Mouse (Mus musculus) activated CD4-positive, CD25-positive, alpha-beta regulatory T cell, adult 9 weeks (primary cell): ENCODE results near the gene 4931422A03Rik. TPM values are rescaled to one million over a fixed set of nuclear protein-coding genes. Genes with fewer than 3 reads are reported as not detected.

Experiments
- polyA plus RNA-seq: library from polyadenylated mRNA; unstranded; fragments of 100-300 nt; shearing (Covaris generic); gene quantifications from one replicate; pipeline ENCODE4 v1.2.1, GENCODE M21; 2017

The 4931422A03Rik gene
- 4.7 TPM for polyA plus RNA-seq

DNA sequence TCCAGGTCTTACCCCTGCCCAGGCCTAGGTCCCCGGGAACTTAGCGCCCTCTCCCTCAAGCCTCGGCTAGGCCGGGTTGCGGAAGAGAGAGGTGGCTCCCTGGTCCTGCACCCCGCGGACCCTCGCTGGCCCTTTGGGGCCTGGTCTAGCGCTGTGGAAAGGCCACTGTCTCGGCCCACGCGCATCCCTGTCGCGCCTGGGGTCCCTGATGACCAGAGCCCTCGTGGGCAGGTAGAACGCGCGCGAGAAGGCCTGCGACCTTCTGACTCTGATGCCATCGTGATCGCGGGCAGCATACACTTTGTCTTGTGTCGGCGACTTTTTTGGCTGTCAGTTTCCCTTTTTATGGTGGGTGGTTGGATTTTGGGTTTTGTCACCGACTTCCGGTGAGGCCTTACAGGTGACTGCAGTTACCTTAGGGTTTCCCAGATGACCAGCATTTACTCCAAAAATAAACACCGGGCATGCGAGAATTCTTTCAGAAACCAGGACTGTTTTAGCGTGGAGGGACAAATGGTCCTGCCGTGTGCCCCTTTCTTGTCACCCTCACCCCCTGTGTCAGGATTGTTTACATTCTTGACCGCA, at the start of gene 4931422A03Rik:
TSS of gene 4931422A03Rik (minus strand) at position 223 of the 585 bp plus-strand sequence.

DNA sequence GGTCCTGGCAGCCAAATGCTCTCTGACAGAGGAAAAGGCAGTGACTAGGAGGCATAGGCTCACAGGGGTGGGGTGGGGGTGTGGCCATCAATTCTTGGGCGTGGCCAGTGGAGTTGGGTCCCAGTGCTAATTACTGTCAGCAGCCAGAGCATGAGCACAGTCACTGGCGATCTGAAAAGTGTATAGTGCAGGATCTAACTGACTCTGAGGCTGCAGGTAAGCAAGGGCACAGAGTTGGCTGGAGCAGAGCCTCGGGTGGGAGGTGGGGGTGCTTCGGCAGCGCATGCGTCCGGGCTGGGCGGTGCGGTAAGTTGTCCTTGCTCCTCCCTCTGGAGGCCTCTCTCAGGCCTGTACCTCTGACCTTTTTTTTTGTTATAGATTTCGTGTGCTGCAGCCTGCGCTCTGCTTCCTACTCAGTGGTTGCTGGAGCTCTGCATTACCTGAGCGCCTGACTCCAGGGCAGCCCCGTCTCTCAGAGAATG, 41.6 kb upstream of the 4931422A03Rik start, which contains the start of gene Cd59b:
TSS of gene Cd59b (plus strand) at position 146 of the 482 bp plus-strand sequence.

DNA sequence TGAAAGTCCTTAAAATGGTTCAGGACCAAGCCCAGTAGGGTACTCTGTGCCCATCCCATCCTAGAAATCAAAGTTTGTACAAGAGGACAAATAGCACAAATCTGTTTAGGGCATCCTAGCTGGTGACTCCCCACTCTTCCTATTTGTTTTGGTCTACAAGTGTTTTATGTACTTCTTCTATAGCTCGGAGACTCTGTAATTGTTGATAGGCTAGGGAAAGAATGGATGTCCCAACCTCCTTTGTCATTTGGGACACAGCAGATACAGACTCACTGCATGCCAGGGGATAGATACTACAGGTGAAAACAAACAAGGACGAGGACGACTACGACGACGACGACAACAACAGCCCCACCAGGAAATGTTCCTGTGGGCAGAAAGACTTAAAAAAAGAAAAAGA, 40.3 kb upstream of the 4931422A03Rik start, which contains the start of gene Gm10799:
TSS of gene Gm10799 (minus strand) at position 101 of the 400 bp plus-strand sequence.

DNA sequence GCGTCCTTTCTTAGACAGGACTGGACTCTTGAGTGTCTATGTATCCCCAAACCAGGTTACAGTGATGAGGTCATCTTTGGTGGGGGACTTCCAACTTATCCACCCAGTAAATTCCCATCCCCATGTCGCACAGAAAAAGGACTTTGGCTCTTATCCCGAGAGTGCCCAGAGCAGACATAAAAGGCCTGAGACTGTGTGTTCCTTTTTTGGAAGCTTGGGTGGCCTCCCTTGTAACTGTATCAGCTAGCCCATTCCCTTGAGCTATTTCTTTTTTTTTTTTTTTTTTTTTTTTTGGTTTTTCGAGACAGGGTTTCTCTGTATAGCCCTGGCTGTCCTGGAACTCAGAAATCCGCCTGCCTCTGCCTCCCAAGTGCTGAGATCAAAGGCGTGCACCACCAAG, 37.4 kb upstream of the 4931422A03Rik start, which contains the start of gene Gm10912:
TSS of gene Gm10912 (plus strand) at position 301 of the 400 bp plus-strand sequence.

DNA sequence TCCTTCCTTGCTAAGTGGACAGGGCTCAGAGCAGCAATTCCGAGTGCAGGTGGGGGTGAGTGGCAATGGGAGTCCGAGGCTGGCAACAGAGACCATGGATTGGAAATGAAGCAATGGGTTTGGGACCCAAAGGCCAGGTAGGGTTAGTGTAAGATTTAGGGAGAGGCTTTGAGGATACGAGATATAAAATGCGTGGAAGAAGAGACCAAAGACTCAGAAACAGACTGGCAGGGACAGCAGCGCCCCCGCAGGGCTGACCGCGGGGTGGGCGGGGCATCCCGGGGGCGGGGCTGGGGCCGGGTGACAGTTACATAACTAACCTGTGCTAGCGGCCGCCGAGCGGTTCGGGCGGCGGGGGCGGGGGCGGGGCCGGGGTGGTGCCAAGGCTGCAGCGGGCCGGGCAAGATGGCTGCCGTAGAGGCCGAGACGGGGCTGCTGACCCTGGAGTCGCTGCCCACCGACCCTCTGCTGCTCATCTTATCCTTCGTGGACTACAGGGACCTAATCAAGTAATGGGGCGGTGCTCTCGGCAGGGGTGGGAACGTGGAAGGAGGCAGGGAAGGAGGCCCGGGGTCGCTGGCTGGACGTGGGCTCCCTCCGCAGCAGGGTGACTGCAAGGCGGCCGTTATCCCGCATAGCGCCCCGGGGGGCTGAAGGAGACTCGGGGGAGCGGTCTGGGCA, 563 bp downstream of the 4931422A03Rik start, which contains the start of gene Fbxo3:
TSS of gene Fbxo3 (plus strand) at position 264 of the 681 bp plus-strand sequence.

DNA sequence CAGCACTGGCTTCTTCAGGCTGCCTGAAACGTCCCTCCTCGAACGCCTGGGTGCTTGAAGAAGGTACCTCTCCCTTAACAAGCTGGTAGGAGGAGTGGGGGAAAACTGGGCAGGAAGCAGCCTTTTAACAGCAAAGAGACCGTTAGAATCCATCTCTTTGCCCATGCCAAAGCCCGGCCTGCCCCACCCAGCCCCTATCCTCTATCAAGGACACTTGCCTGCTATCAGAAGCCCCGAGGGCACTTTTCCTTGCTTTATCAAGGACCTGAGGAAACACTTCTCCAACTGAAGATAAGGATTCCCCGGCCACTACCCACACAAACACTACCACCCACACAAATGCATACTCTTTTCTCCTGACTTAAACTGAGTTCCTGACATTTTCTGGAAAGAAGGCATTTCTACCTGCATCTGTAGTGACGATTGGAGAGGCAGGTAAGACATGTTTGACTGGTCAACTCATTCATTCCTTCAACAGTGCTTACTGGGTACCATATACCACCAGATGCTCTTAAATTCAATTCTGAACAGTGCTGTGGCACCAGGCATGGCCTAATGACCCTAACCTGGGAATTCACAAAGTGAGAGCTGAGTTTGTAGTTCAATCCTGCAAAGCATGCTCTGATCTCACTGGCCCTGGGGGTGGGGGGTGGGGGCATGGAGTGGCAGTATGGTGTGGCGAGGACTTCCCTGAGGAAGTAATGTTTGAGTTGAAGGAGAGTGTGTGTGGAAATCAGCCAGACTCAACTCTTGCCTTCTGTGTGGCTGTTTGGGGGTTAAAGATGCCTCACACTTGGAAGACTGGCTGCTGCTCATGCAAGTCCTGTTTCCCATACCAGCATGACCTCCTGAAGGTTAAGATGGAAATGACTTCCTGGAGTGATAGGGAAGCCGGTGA, 70.3 kb downstream of the 4931422A03Rik start, which contains the start of gene Lmo2:
TSS of gene Lmo2 (plus strand) at position 338 of the 898 bp plus-strand sequence.

Other genes starting within 250 kb of the 4931422A03Rik start
- gene Caprin1, start 230.7 kb downstream of the 4931422A03Rik start, polyA plus RNA-seq, result 180 TPM
- gene Lmo2, start 70.4 kb downstream of the 4931422A03Rik start, polyA plus RNA-seq, result 0.53 TPM
- gene Fbxo3, start 640 bp downstream of the 4931422A03Rik start, polyA plus RNA-seq, result 51.5 TPM
- 0.16 TPM for gene Gm10912, start 37.5 kb upstream of the 4931422A03Rik start, polyA plus RNA-seq
- not detected for gene Gm10799, start 40.2 kb upstream of the 4931422A03Rik start, polyA plus RNA-seq
- gene Cd59b, start 41.5 kb upstream of the 4931422A03Rik start, polyA plus RNA-seq, result 0.53 TPM
- 0.43 TPM for gene Cd59a, start 67.4 kb upstream of the 4931422A03Rik start, polyA plus RNA-seq
- not detected for gene A930018P22Rik, start 94.4 kb upstream of the 4931422A03Rik start, polyA plus RNA-seq